Mouse (Mus musculus) G1E-ER4 (cell line): ENCODE data around the gene Nid1. TPM values are rescaled to one million over a fixed set of nuclear protein-coding genes. Genes with fewer than 3 reads are reported as not detected.

Experiments used
- GATA1 ChIP-seq: IDR thresholded peaks from one replicate; pipeline ENCODE4 v1.8.0; 2012; ENCODE audit warnings: low read length, inconsistent platforms
- polyA plus RNA-seq: library from polyadenylated mRNA; stranded (reverse); fragments of >175 nt; gene quantifications from 2 replicates; pipeline ENCODE4 v1.2.3, GENCODE M21; 2012

The Nid1 gene
- polyA plus RNA-seq, 1 experiment: not detected

DNA sequence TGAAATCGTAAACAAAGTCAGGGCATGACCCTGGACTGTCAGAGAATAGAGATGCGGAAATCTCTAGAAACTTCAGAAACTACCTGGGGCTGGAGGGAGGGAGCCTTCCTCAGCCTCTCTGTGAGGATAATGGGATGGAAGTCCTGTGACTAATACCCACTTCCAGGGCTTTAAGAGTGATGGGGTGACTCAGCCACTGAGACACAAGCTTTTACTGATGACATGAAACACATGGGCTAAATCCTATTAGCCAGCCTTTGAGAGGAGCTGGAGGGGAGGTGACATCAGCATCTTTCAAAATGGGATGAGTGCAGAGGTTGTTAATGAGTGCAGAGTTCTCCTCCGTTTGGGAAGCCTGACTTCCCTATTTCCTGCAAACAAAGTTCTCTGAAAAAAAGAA, 114.7 kb downstream of the Nid1 start:
- TF ChIP-seq GATA1: no peak

DNA sequence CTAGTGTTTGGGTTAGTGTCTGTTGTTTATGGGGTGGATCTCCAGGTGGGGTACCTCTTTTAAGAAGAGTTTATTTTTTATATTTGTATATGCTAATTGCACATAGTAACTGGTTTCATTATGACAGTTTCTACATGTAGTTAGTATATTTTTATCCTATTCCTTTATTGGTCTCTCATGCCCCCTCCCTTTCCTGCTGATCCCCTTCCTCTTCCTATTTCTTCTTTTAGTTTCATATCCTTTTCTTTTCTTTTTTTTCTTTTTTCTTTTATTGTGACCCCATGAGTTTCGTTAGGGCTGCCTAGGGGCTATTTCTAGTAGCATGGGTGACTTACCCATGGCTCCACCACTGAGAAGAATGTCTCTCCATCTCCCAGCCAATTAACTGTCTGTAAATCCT, 116.3 kb downstream of the Nid1 start:
- TF ChIP-seq GATA1: no peak

DNA sequence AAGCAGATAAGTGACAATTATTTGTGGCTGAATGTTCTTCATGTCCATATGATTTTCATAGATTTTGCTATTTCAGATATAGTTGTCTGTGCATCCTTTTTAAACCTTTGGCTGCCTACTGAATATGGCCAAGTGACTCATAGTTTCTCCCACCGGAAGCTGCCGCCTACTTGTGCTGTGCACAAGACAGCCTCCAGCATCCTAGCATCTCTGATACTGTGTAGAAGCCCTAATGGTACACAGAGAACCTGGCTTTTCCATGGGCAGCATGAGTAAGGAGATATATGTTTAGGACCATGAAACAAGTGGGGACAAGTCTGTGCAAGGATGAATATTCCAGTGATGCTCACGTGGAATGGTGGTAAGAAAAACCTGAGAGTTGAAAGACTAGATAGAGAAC, 117.8 kb downstream of the Nid1 start:
- TF ChIP-seq GATA1: no peak

DNA sequence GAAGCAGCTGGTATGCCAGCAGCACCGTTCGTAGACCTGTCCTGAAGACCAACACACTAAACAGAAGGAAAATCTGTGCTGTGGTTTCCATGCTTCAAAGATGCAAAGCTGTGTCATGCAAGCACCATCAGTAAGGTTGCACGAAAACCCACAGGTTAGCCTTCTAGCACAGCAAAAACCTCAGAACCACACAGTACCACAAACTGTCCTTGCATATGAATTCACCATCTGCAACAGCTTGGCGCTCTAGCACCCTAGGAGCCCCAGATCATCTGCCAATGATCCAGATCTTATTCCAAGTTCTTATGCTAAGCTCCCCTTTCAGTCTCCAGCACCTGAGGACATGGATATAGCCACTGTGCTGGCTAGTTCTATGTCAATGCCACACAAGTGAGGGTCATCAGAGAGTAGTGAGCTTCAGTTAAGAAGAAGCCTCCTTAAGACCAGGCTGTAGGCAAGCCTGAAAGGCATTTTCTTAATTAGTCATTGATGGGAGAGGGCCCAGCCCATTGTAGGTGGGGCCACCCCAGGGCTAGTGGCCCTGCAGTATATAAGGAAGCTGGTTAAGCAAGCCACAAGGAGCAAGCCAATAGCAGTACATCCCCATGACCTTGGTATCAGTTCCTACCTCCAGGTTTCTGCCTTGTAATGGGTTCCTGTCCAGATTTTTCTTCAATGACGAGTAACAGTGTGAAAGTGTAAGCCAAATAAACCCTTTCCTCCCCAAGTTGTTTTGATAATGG, 119.8 kb downstream of the Nid1 start:
- TF ChIP-seq GATA1: no peak

DNA sequence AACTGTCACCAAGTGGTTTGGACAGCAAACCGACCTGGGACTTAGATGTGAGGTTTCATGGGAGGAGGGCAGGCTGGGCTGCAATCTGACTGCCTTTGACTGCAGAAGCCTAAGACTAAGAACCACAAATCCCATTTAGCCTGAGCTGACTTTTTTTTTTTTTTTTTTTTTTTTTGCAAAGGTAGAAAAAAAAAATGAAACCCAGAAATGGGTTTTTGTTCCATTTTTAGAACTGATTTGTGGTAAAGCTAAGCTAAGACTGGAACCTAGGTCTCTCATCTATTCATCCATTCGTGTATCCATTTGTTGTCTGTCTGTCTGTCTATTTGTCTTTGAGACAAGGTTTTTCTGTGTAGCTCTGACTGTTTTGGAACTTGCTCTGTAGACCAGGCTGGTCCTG, 120.9 kb downstream of the Nid1 start:
- TF ChIP-seq GATA1: no peak

DNA sequence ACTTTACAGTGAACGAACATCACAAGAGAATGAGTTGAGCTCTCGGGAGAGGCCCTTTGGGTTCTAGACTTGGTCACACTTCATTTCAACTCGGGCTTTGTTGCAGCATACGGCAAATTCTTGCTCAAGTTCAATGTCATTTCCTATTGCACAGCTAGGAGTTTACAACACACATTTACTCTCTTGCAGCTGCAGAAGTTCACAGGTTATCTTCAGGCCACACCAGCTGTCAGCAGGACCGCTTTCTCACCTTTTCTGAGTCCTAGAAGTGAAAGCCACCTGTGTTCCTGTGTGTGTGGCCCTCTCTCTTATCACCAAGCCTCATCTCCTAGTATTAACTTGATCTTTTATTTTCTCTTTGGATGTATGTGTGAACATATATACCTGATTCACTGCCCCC, 121.5 kb downstream of the Nid1 start:
- no peak for TF ChIP-seq GATA1

Other genes starting within 250 kb of the Nid1 start
- gene Gpr137b, start 43.5 kb upstream of the Nid1 start, polyA plus RNA-seq: not detected in 2 replicates
- 0.36 and 0.46 TPM in 2 replicates for gene Lyst, start 152.8 kb downstream of the Nid1 start, polyA plus RNA-seq